8 mouse cellular contexts compared by ENCODE assay signal in genomic region chr17:47593215-47593853, GRCm38 (mm10). TPM values are rescaled to one million over a fixed set of nuclear protein-coding genes. Genes with fewer than 3 reads are reported as not detected.
DNase-seq lines count a peak whose midpoint lies in the region; ATAC-seq and TF ChIP-seq lines count a peak whose summit lies in the region.

No protein-coding gene starts in this region.

- H3K4me3 ChIP-seq in bone marrow, adult 2 months (replicated peaks; ENCODE audit: control insufficient read depth, low read depth, low read length): peak overlapping the region; percentile 99
- H3K4me3 ChIP-seq in embryonic facial prominence, embryonic 15.5 days (replicated peaks): peak overlapping the region; percentile 88
- H3K4me3 ChIP-seq in limb, embryonic 14.5 days (replicated peaks; ENCODE audit: low read length): peak overlapping the region; percentile 90
- H3K4me3 ChIP-seq in midbrain, postnatal 0 days (ENCODE audit: low read depth, low read length): peak overlapping the region; percentile 73

- peaks cover 7% of the 10 kb centered on the region for H3K4me1 ChIP-seq in bone marrow, adult 2 months (ENCODE audit: control insufficient read depth, insufficient read depth, low read length)
- H3K4me1 ChIP-seq in embryonic facial prominence, embryonic 15.5 days: peaks cover 32% of the 10 kb centered on the region
- H3K4me1 ChIP-seq in limb, embryonic 14.5 days (ENCODE audit: control insufficient read depth, insufficient read depth, low read length): peaks cover 24% of the 10 kb centered on the region
- H3K4me1 ChIP-seq in midbrain, postnatal 0 days (ENCODE audit: insufficient read depth, low read length): no peaks in the 10 kb centered on the region

- peak overlapping the region; percentile 85 for H3K9ac ChIP-seq in embryonic facial prominence, embryonic 15.5 days
- peak overlapping the region; percentile 82 for H3K9ac ChIP-seq in limb, embryonic 14.5 days (ENCODE audit: low read depth, low read length, severe bottlenecking)
- H3K9ac ChIP-seq in midbrain, postnatal 0 days (replicated peaks; ENCODE audit: low read length, poor library complexity, severe bottlenecking): peak overlapping the region; percentile 60

- TF ChIP-seq POLR2A in bone marrow, adult 2 months (IDR thresholded peaks at IDR 0.05; ENCODE audit: borderline replicate concordance, control insufficient read depth, low read depth, low read length): peak; percentile 80; the same call in 1 of the 2 replicates
- TF ChIP-seq POLR2A in limb, embryonic 14.5 days (IDR thresholded peaks at IDR 0.05; ENCODE audit: borderline replicate concordance, extremely low read depth, insufficient read depth, insufficient read length): 0 out of 2 replicates have a peak, but pooled peaks have one; percentile 53

- DNase-seq in 416B (ENCODE audit: low read depth): peak; percentile 93
- DNase-seq in heart, adult 8-10 months (ENCODE audit: low spot score): peak; percentile 93
- peak; percentile 94 for DNase-seq in kidney, adult 9 months
- peak; percentile 97 for DNase-seq in limb, embryonic 14.5 days (ENCODE audit: low spot score)
- peak; percentile 93 for DNase-seq in midbrain, postnatal 0 days (ENCODE audit: low spot score)
- peak; percentile 94 to 96 for DNase-seq in spleen, postnatal 14 days (ENCODE audit: low spot score in 2 of 2)

- under 1% methylated on average over 63 of the region's 63 CpGs for WGBS in bone marrow, adult 2 months
- under 1% methylated on average over 63 of the region's 63 CpGs for WGBS in embryonic facial prominence, embryonic 15.5 days
- 1% methylated on average over 42 of the region's 63 CpGs for WGBS in limb, embryonic 14.5 days
- WGBS in midbrain, postnatal 0 days: under 1% methylated on average over 52 of the region's 63 CpGs

- H3K27me3 ChIP-seq in embryonic facial prominence, embryonic 15.5 days: no peaks in the 10 kb centered on the region
- no peaks in the 10 kb centered on the region for H3K27me3 ChIP-seq in limb, embryonic 14.5 days (ENCODE audit: control insufficient read depth, insufficient read depth, low read length)
- no peaks in the 10 kb centered on the region for H3K27me3 ChIP-seq in midbrain, postnatal 0 days (ENCODE audit: insufficient read depth, low read length)

- no peak for TF ChIP-seq CTCF in bone marrow, adult 2 months (IDR thresholded peaks at IDR 0.05; ENCODE audit: control insufficient read depth, insufficient read depth, low read length)
- no peak; the same call in 1 of the 2 replicates for TF ChIP-seq CTCF in midbrain, postnatal 0 days (IDR thresholded peaks at IDR 0.05)

- H3K27ac ChIP-seq in bone marrow, adult 2 months (ENCODE audit: control insufficient read depth, insufficient read depth, low read depth, low read length, poor library complexity): peak overlapping the region; percentile 96
- H3K27ac ChIP-seq in embryonic facial prominence, embryonic 15.5 days (replicated peaks): peak overlapping the region; percentile 99
- H3K27ac ChIP-seq in limb, embryonic 14.5 days (replicated peaks; ENCODE audit: low read depth, low read length): peak overlapping the region; percentile 96
- H3K27ac ChIP-seq in midbrain, postnatal 0 days (ENCODE audit: low read depth, low read length): peak overlapping the region; percentile 65; the same call in 1 of the 2 replicates

- H3K36me3 ChIP-seq in embryonic facial prominence, embryonic 15.5 days: peaks cover 13% of the 10 kb centered on the region
- peaks cover 25% of the 10 kb centered on the region for H3K36me3 ChIP-seq in limb, embryonic 14.5 days (ENCODE audit: control insufficient read depth, insufficient read depth, low read length)
- H3K36me3 ChIP-seq in midbrain, postnatal 0 days (ENCODE audit: insufficient read depth, low read length): no peaks in the 10 kb centered on the region

- ATAC-seq in embryonic facial prominence, embryonic 15.5 days (ENCODE audit: insufficient number of reproducible peaks, low FRiP score, low TSS enrichment, low read depth): peak; percentile 83
- peak; percentile 84 for ATAC-seq in limb, embryonic 14.5 days (ENCODE audit: low FRiP score, low read depth)
- peak; percentile 78 for ATAC-seq in midbrain, postnatal 0 days (ENCODE audit: low FRiP score)

- H3K4me2 ChIP-seq in embryonic facial prominence, embryonic 15.5 days (replicated peaks): peak overlapping the region; percentile 79
- H3K4me2 ChIP-seq in limb, embryonic 14.5 days (replicated peaks; ENCODE audit: low read depth, low read length, severe bottlenecking): peak overlapping the region; percentile 89
- H3K4me2 ChIP-seq in midbrain, postnatal 0 days (ENCODE audit: low read depth, low read length, poor library complexity, severe bottlenecking): peak overlapping the region; percentile 98

- no peaks in the 10 kb centered on the region for H3K9me3 ChIP-seq in embryonic facial prominence, embryonic 15.5 days (replicated peaks)
- no peaks in the 10 kb centered on the region for H3K9me3 ChIP-seq in limb, embryonic 14.5 days (ENCODE audit: control insufficient read depth, low read length)
- H3K9me3 ChIP-seq in midbrain, postnatal 0 days (ENCODE audit: low read length): no peaks in the 10 kb centered on the region

RNA-seq across cellular contexts. Expression of gene Bysl, which starts 18.0 kb away (rescaled TPM):
- polyA plus RNA-seq in bone marrow, adult 2 months (2011; ENCODE audit: insufficient read depth, insufficient read length, low replicate concordance, missing spikeins): 5.8 and 9.5 TPM in 2 replicates
- 23.9 and 24.6 TPM in 2 replicates for polyA plus RNA-seq in embryonic facial prominence, embryonic 15.5 days (2015; fragmentation: Nextera tagmentation; extraction: Ambion mirVana)
- total RNA-seq in heart, adult 8-10 months (2022): 10 to 100 TPM; 14.2 to 16.9 (median 15.9) TPM
- 19.5 and 20.4 TPM in 2 replicates for polyA plus RNA-seq in limb, embryonic 14.5 days (2012; rRNA removed)
- 20.6 and 24.0 TPM in 2 replicates for polyA plus RNA-seq in limb, embryonic 14.5 days (2014; fragmentation: Nextera tagmentation; extraction: Ambion mirVana)
- 25.8 and 26.0 TPM in 2 replicates for total RNA-seq in midbrain, postnatal 0 days (2014; rRNA removed)
- polyA plus RNA-seq in midbrain, postnatal 0 days (2015; fragmentation: Nextera tagmentation; extraction: Ambion mirVana): 31.9 and 33.1 TPM in 2 replicates

RNA-seq across cellular contexts. Expression of gene Med20, which starts 18.0 kb away (rescaled TPM):
- 18.0 and 21.2 TPM in 2 replicates for polyA plus RNA-seq in bone marrow, adult 2 months (2011; ENCODE audit: insufficient read depth, insufficient read length, low replicate concordance, missing spikeins)
- 51.9 and 55.2 TPM in 2 replicates for polyA plus RNA-seq in embryonic facial prominence, embryonic 15.5 days (2015; fragmentation: Nextera tagmentation; extraction: Ambion mirVana)
- 10 to 100 TPM; 15.7 to 19.9 (median 18.1) TPM for total RNA-seq in heart, adult 8-10 months (2022)
- 59.5 and 64.7 TPM in 2 replicates for polyA plus RNA-seq in limb, embryonic 14.5 days (2012; rRNA removed)
- 50.6 and 55.0 TPM in 2 replicates for polyA plus RNA-seq in limb, embryonic 14.5 days (2014; fragmentation: Nextera tagmentation; extraction: Ambion mirVana)
- 33.8 and 44.7 TPM in 2 replicates for total RNA-seq in midbrain, postnatal 0 days (2014; rRNA removed)
- 32.4 TPM in 2 replicates for polyA plus RNA-seq in midbrain, postnatal 0 days (2015; fragmentation: Nextera tagmentation; extraction: Ambion mirVana)

RNA-seq across cellular contexts. Expression of gene Gm20517, which starts 18.1 kb away (rescaled TPM):
- 3.0 and 5.1 TPM in 2 replicates for polyA plus RNA-seq in bone marrow, adult 2 months (2011; ENCODE audit: insufficient read depth, insufficient read length, low replicate concordance, missing spikeins)
- polyA plus RNA-seq in embryonic facial prominence, embryonic 15.5 days (2015; fragmentation: Nextera tagmentation; extraction: Ambion mirVana): 1.6 TPM in 2 replicates
- total RNA-seq in heart, adult 8-10 months (2022): 1 to 10 TPM in 3 of 4 experiments, under 1 TPM in 1; 0.35 to 5.1 (median 2.0) TPM
- 1.3 and 1.4 TPM in 2 replicates for polyA plus RNA-seq in limb, embryonic 14.5 days (2012; rRNA removed)
- polyA plus RNA-seq in limb, embryonic 14.5 days (2014; fragmentation: Nextera tagmentation; extraction: Ambion mirVana): 0.72 and 1.4 TPM in 2 replicates
- 3.2 and 8.0 TPM in 2 replicates for total RNA-seq in midbrain, postnatal 0 days (2014; rRNA removed)
- polyA plus RNA-seq in midbrain, postnatal 0 days (2015; fragmentation: Nextera tagmentation; extraction: Ambion mirVana): 0.96 and 1.1 TPM in 2 replicates

RNA-seq across cellular contexts. Expression of gene Usp49, which starts 37.2 kb away (rescaled TPM):
- 9.3 and 10.3 TPM in 2 replicates for polyA plus RNA-seq in bone marrow, adult 2 months (2011; ENCODE audit: insufficient read depth, insufficient read length, low replicate concordance, missing spikeins)
- 4.4 and 5.2 TPM in 2 replicates for polyA plus RNA-seq in embryonic facial prominence, embryonic 15.5 days (2015; fragmentation: Nextera tagmentation; extraction: Ambion mirVana)
- 1 to 10 TPM; 3.4 to 4.6 (median 3.7) TPM for total RNA-seq in heart, adult 8-10 months (2022)
- 17.6 and 20.8 TPM in 2 replicates for polyA plus RNA-seq in limb, embryonic 14.5 days (2012; rRNA removed)
- polyA plus RNA-seq in limb, embryonic 14.5 days (2014; fragmentation: Nextera tagmentation; extraction: Ambion mirVana): 5.0 and 5.2 TPM in 2 replicates
- total RNA-seq in midbrain, postnatal 0 days (2014; rRNA removed): 24.3 and 24.4 TPM in 2 replicates
- polyA plus RNA-seq in midbrain, postnatal 0 days (2015; fragmentation: Nextera tagmentation; extraction: Ambion mirVana): 3.7 and 3.9 TPM in 2 replicates

Comparison
In these comparisons a context has a peak if more than half of its experiments do, and no peak if none do; other contexts are left out.
1. Peak in every context shown above with its lines: DNase-seq, ATAC-seq, H3K4me3 ChIP-seq and H3K27ac ChIP-seq.